Mouse (Mus musculus) spleen, adult 2 months (tissue): Measurements from ENCODE around the gene Gh.

Source experiments
- CTCF ChIP-seq: fragments of 200-500 bp; IDR thresholded peaks from 2 replicates; pipeline ENCODE4 v1.5.1; 2011; ENCODE audit warnings: mild to moderate bottlenecking, inconsistent platforms; ENCODE audit not compliant: insufficient read depth, insufficient read length, insufficient replicate concordance; ENCODE audit errors: extremely low read depth
- POLR2A ChIP-seq: fragments of 200-500 bp; IDR thresholded peaks from 2 replicates; pipeline ENCODE4 v1.6.1; 2011; ENCODE audit warnings: low read depth, low read length, inconsistent platforms

GRCm38 (mm10) chr11:106255174-106255573, 46.5 kb downstream of the Gh start:
- TF ChIP-seq CTCF, result no peak
- no peak for TF ChIP-seq POLR2A
